ENCODE assay signal across 8 mouse cellular contexts in genomic region chr11:97987551-97988526, GRCm38 (mm10). TPM values are rescaled to one million over a fixed set of nuclear protein-coding genes. Genes with fewer than 3 reads are reported as not detected.
DNase-seq lines count a peak whose midpoint lies in the region; ATAC-seq and TF ChIP-seq lines count a peak whose summit lies in the region.

No protein-coding gene starts in this region.

- peaks cover 59% of the 10 kb centered on the region for H3K27me3 ChIP-seq in hindbrain, embryonic 10.5 days (ENCODE audit: insufficient read depth, poor library complexity, severe bottlenecking)
- H3K27me3 ChIP-seq in lung, postnatal 0 days (replicated peaks; ENCODE audit: insufficient read depth, low read length), result peaks cover 8% of the 10 kb centered on the region

- peak; percentile 90 for DNase-seq in MEL-GATA-1-ER (ENCODE audit: extremely low read depth, low read depth)
- peak; percentile 97 for DNase-seq in cerebellum, adult 8-10 months
- peak; percentile 95 for DNase-seq in hindbrain, embryonic 10.5 days (ENCODE audit: low spot score)
- DNase-seq in layer of hippocampus, adult 9-11 months, result peak; percentile 94
- DNase-seq in lung, postnatal 0 days (ENCODE audit: low spot score), result peak; percentile 97
- DNase-seq in ovary, postnatal 14 days (ENCODE audit: low spot score), result peak; percentile 98
- peak; percentile 94 for DNase-seq in thymus, postnatal 14 days

- under 1% methylated on average over 42 of the region's 42 CpGs for WGBS in hindbrain, embryonic 10.5 days
- under 1% methylated on average over 42 of the region's 42 CpGs for whole genome bisulfite sequencing in lung, postnatal 0 days

- TF ChIP-seq CTCF in lung, postnatal 0 days (IDR thresholded peaks at IDR 0.05), result peak; percentile 91

- peak overlapping the region; percentile 90 for H3K27ac ChIP-seq in hindbrain, embryonic 10.5 days
- peak overlapping the region; percentile 86 for H3K27ac ChIP-seq in lung, postnatal 0 days (ENCODE audit: low read length)

- peak overlapping the region; percentile 72 for H3K4me3 ChIP-seq in hindbrain, embryonic 10.5 days
- peak overlapping the region; percentile 91 for H3K4me3 ChIP-seq in lung, postnatal 0 days (ENCODE audit: low read depth, low read length)

- TF ChIP-seq EP300 in lung, postnatal 0 days (IDR thresholded peaks at IDR 0.05), result peak; percentile 58; the same call in 1 of the 2 replicates

- H3K4me2 ChIP-seq in lung, postnatal 0 days (replicated peaks; ENCODE audit: low read depth, low read length), result peak overlapping the region; percentile 67

- ATAC-seq in frontal cortex, adult (ENCODE audit: low TSS enrichment), result peak; percentile 58
- ATAC-seq in lung, postnatal 0 days, result peak; percentile 85

- H3K36me3 ChIP-seq in hindbrain, embryonic 10.5 days, result no peaks in the 10 kb centered on the region
- no peaks in the 10 kb centered on the region for H3K36me3 ChIP-seq in lung, postnatal 0 days (ENCODE audit: insufficient read depth, low read length)

- peak overlapping the region; percentile 79 for H3K9ac ChIP-seq in lung, postnatal 0 days (replicated peaks; ENCODE audit: low read depth)

- no peaks in the 10 kb centered on the region for H3K9me3 ChIP-seq in hindbrain, embryonic 10.5 days
- no peaks in the 10 kb centered on the region for H3K9me3 ChIP-seq in lung, postnatal 0 days (ENCODE audit: low read length)

- peaks cover 33% of the 10 kb centered on the region for H3K4me1 ChIP-seq in hindbrain, embryonic 10.5 days (replicated peaks)
- H3K4me1 ChIP-seq in lung, postnatal 0 days (ENCODE audit: insufficient read depth, low read depth, low read length), result peaks cover 6% of the 10 kb centered on the region; the same call in 1 of the 2 replicates

RNA-seq across cellular contexts. Expression of gene Plxdc1, which starts 1.6 kb away (rescaled TPM):
- polyA plus RNA-seq in hindbrain, embryonic 10.5 days (2016; fragmentation: Nextera tagmentation; extraction: Ambion mirVana), result 0.11 and 0.24 TPM in 2 replicates
- polyA plus RNA-seq in lung, postnatal 0 days (2015; fragmentation: Nextera tagmentation; extraction: Ambion mirVana), result 1.7 TPM in 2 replicates

RNA-seq across cellular contexts. Expression of gene Arl5c, which starts 8.1 kb away (rescaled TPM):
- 13.3 and 16.2 TPM in 2 replicates for polyA plus RNA-seq in hindbrain, embryonic 10.5 days (2016; fragmentation: Nextera tagmentation; extraction: Ambion mirVana)
- 4.6 and 6.5 TPM in 2 replicates for polyA plus RNA-seq in lung, postnatal 0 days (2015; fragmentation: Nextera tagmentation; extraction: Ambion mirVana)

RNA-seq across cellular contexts. Expression of gene Cacnb1, which starts 35.0 kb away (rescaled TPM):
- polyA plus RNA-seq in hindbrain, embryonic 10.5 days (2016; fragmentation: Nextera tagmentation; extraction: Ambion mirVana), result 7.6 and 22.9 TPM in 2 replicates
- polyA plus RNA-seq in lung, postnatal 0 days (2015; fragmentation: Nextera tagmentation; extraction: Ambion mirVana), result 3.5 and 4.0 TPM in 2 replicates

RNA-seq across cellular contexts. Expression of gene Rpl19, which starts 38.7 kb away (rescaled TPM):
- 1,011 and 1,145 TPM in 2 replicates for polyA plus RNA-seq in hindbrain, embryonic 10.5 days (2016; fragmentation: Nextera tagmentation; extraction: Ambion mirVana)
- polyA plus RNA-seq in lung, postnatal 0 days (2015; fragmentation: Nextera tagmentation; extraction: Ambion mirVana), result 750 and 817 TPM in 2 replicates

Comparison
In these comparisons a context has a peak if more than half of its experiments do, and no peak if none do; other contexts are left out.
1. Peak in every context shown above with its lines: DNase-seq, ATAC-seq, H3K4me3 ChIP-seq and H3K27ac ChIP-seq.